Mouse (Mus musculus) monocyte, adult 59 days (primary cell): ENCODE data around the gene Olfr1025-ps1. TPM values are rescaled to one million over a fixed set of nuclear protein-coding genes. Genes with fewer than 3 reads are reported as not detected.

ENCODE experiments used
- total RNA-seq, 2 experiments: library from RNA; stranded (reverse); gene quantifications; one replicate each; pipeline ENCODE4 v1.2.4; 2023

Gene Olfr1025-ps1
- not detected for total RNA-seq

DNA sequence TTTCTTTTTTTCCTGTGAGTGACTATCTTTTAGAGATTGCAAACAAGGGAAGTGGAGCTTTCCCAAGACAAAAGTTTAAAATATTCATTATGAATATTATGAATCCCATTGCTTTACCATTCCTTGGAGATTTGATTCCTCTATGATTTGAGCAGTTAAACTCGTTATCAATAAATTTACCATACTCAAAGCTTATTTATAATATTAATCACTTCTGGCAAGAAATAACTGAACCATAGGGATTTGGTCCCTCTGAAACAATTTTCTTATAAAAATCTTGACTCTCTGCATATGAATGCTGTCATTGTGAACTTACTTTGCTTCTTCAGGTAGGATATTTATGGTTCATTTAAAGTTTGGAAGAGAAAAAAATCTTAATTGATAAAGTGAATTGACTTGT lies at the start of gene Olfr1025-ps1:
Gene Olfr1025-ps1 (plus strand): TSS at position 301 of the 400 bp plus-strand sequence.

DNA sequence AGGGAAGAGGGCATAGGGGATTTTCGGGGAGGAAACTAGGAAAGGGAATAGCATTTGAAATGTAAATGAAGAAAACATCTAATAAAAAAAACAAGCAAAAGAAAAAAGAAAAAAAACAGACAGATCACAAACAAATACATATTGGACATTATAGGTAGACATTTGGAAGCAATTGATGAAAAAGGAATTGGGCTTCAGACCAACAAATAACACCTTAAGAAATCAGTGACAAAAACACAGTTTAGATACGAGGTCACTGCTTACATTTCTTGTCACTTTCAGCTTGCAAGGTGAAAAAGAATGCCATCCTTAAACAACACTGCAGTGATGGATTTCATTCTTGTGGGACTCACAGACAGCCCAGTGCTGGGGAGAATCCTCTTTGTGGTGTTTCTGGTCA lies 46.7 kb upstream of the Olfr1025-ps1 start, which contains the start of gene Olfr1022:
Gene Olfr1022 (plus strand): TSS at position 301 of the 400 bp plus-strand sequence.

DNA sequence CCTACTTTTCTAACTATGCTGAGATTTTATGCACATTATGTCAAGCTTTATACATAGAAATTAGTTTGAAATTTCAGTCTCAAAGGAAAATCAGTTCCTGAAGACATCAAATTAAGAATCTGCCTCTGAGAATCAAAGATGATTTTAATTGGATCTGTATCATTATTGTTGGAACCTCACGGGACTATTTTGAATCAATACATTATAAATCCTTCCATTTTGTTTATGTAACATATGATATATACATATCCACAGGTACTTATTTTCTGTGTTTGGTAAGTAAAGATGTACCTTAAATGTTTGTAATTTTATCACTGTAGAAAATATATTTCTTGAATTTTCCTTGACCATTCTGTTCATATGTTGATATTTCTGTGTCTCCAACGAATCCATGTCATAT lies 29.7 kb upstream of the Olfr1025-ps1 start, which contains the start of gene Olfr1023:
Gene Olfr1023 (plus strand): TSS at position 301 of the 400 bp plus-strand sequence.

DNA sequence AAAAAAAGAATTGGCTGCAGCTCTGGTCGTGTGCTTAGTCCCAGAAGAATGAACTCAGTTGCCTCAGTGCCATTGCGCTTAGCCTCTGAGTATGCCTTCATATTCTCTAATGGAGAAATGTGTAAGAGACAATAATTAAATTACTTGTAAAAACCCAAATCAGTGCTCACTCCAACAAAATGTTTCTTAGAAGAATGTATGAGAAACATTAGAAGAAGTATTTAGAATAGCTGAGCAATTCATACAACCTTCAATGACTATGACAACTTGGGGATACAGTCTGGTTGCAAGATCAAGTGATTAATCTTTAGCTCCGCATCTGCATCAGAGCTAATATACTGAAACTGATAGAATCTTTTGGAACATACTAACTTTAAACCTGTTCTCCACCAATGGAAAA lies 10.0 kb upstream of the Olfr1025-ps1 start, which contains the start of gene Olfr1024:
Gene Olfr1024 (minus strand): TSS at position 101 of the 400 bp plus-strand sequence.

DNA sequence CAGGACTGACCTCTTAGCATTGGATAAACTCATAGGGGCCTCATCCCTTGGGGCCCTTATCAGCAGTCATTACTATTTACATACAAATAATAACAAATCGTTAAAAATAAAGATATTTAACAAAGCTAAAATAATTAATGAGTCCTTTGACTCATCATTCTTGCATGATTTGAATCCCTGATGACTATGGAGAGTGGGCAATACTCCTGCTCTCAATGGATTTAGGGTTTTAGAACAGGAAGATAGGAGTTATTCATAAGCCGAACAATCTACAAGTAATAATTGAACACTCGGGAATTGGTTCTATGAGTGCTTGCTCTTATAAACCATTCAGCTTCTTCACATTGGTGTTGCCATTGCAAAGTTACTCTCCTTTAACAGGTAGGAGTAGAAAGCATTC lies 6.3 kb downstream of the Olfr1025-ps1 start, which contains the start of gene Olfr1026:
Gene Olfr1026 (plus strand): TSS at position 301 of the 400 bp plus-strand sequence.

DNA sequence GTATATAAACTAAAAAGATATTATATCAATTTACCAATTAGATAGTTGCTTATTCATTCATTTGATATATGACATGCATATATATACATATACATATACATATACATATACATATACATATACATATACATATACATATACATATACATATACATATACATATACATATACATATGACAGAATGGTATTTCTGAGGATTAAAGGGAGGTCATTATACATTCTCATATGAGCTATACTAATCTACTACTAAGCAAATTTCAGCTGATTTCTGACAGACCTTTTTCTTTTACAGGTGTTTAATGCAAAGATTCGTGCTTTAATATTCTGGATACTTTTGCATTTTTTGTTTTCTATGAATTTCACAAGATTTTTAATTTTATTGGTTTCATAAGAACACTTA lies 35.1 kb downstream of the Olfr1025-ps1 start, which contains the start of gene Olfr1028:
Gene Olfr1028 (plus strand): TSS at position 301 of the 400 bp plus-strand sequence.

Other genes with a start within 250 kb of the Olfr1025-ps1 start
- gene Olfr1006, start 236.4 kb upstream of the Olfr1025-ps1 start, total RNA-seq, result not detected
- gene Olfr1008, start 225.8 kb upstream of the Olfr1025-ps1 start, total RNA-seq, result not detected
- gene Olfr1009, start 199.8 kb upstream of the Olfr1025-ps1 start, total RNA-seq, result not detected
- gene Olfr1012, start 152.4 kb upstream of the Olfr1025-ps1 start, total RNA-seq, result not detected
- not detected for gene Olfr1013, start 148.1 kb upstream of the Olfr1025-ps1 start, total RNA-seq
- not detected for gene Olfr1014, start 142.5 kb upstream of the Olfr1025-ps1 start, total RNA-seq
- not detected for gene Olfr1015, start 133.2 kb upstream of the Olfr1025-ps1 start, total RNA-seq
- gene Olfr1016, start 112.6 kb upstream of the Olfr1025-ps1 start, total RNA-seq, result not detected
- gene Olfr1018, start 96.7 kb upstream of the Olfr1025-ps1 start, total RNA-seq, result not detected
- gene Olfr1019, start 69.7 kb upstream of the Olfr1025-ps1 start, total RNA-seq, result not detected
- not detected for gene Olfr1020, start 68.2 kb upstream of the Olfr1025-ps1 start, total RNA-seq
- not detected for gene Olfr1022, start 46.6 kb upstream of the Olfr1025-ps1 start, total RNA-seq
- not detected for gene Olfr1023, start 29.6 kb upstream of the Olfr1025-ps1 start, total RNA-seq
- not detected for gene Olfr1024, start 10.1 kb upstream of the Olfr1025-ps1 start, total RNA-seq
- gene Olfr1026, start 6.4 kb downstream of the Olfr1025-ps1 start, total RNA-seq, result not detected
- gene Olfr1028, start 35.2 kb downstream of the Olfr1025-ps1 start, total RNA-seq, result not detected
- not detected for gene Olfr1029, start 58.7 kb downstream of the Olfr1025-ps1 start, total RNA-seq
- gene Olfr1030, start 64.1 kb downstream of the Olfr1025-ps1 start, total RNA-seq, result not detected
- not detected for gene Olfr1031, start 75.1 kb downstream of the Olfr1025-ps1 start, total RNA-seq
- gene Olfr1032, start 90.3 kb downstream of the Olfr1025-ps1 start, total RNA-seq, result not detected
- gene Olfr1033, start 105.4 kb downstream of the Olfr1025-ps1 start, total RNA-seq, result not detected
- gene Olfr1034, start 130.7 kb downstream of the Olfr1025-ps1 start, total RNA-seq, result not detected
- not detected for gene Olfr1036, start 158.8 kb downstream of the Olfr1025-ps1 start, total RNA-seq
- not detected for gene Olfr1037, start 172.2 kb downstream of the Olfr1025-ps1 start, total RNA-seq
- not detected for gene Olfr1039, start 220.7 kb downstream of the Olfr1025-ps1 start, total RNA-seq
- gene Olfr1040, start 231.5 kb downstream of the Olfr1025-ps1 start, total RNA-seq, result not detected
- not detected for gene Olfr1042, start 246.6 kb downstream of the Olfr1025-ps1 start, total RNA-seq